ENCODE assay signal across 16 mouse cellular contexts in genomic region chr7:28860898-28861297, GRCm38 (mm10). TPM values are rescaled to one million over a fixed set of nuclear protein-coding genes. Genes with fewer than 3 reads are reported as not detected.
A peak's percentile ranks its signal among the peaks of the same experiment; 100 is the strongest.
DNase-seq lines count a peak whose midpoint lies in the region; ATAC-seq and TF ChIP-seq lines count a peak whose summit lies in the region.
"Had no signal": no experiment of that assay in that cellular context is flagged by ENCODE, and none has a peak within 500 bp of the region (broad histone marks: within the 10 kb centered on the region; RNA-seq: fewer than 3 reads in every experiment).

No protein-coding gene starts in this region.

- H3K27ac ChIP-seq in hindbrain, postnatal 0 days, result no peak overlapping the region
- H3K27ac ChIP-seq in hindbrain, embryonic 12.5 days, result no peak overlapping the region
- no peak overlapping the region for H3K27ac ChIP-seq in lung, embryonic 14.5 days (ENCODE audit: low read depth)
- H3K27ac ChIP-seq in lung, postnatal 0 days (ENCODE audit: low read length), result no peak overlapping the region
- H3K27ac ChIP-seq: embryonic facial prominence, embryonic 13.5 days; forebrain, embryonic 12.5 days; limb, embryonic 15.5 days; midbrain, embryonic 13.5 days had no signal

- TF ChIP-seq CTCF in hindbrain, postnatal 0 days (IDR thresholded peaks at IDR 0.05; ENCODE audit: low read depth), result peak; percentile 21; the same call in 1 of the 2 replicates
- TF ChIP-seq CTCF in lung, embryonic 14.5 days (IDR thresholded peaks at IDR 0.05; ENCODE audit: low read depth), result peak; percentile 34
- TF ChIP-seq CTCF in lung, postnatal 0 days (IDR thresholded peaks at IDR 0.05), result no peak; the same call in 1 of the 2 replicates

- no peak for DNase-seq in hindbrain, postnatal 0 days (ENCODE audit: low spot score)
- no peak for DNase-seq in lung, embryonic 14.5 days
- no peak for DNase-seq in lung, postnatal 0 days (ENCODE audit: low spot score)
- peak; percentile 29 for DNase-seq in T-cell, adult 2 months (ENCODE audit: low spot score)
- peak; percentile 52 for DNase-seq in testis, postnatal 14 days (ENCODE audit: low spot score)
- DNase-seq: adrenal gland, postnatal 36 days; heart, postnatal 36 days; kidney, postnatal 25 days had no signal

- ATAC-seq in hindbrain, postnatal 0 days, result no peak
- no peak for ATAC-seq in hindbrain, embryonic 12.5 days (ENCODE audit: low FRiP score)
- no peak for ATAC-seq in lung, embryonic 14.5 days (ENCODE audit: insufficient read depth)
- ATAC-seq in lung, postnatal 0 days, result no peak
- no peak for ATAC-seq in megakaryocyte-erythroid progenitor cell, adult 5-6 weeks (replicated peaks; ENCODE audit: low FRiP score, low TSS enrichment, poor library complexity, severe bottlenecking)
- no peak for ATAC-seq in granulocyte monocyte progenitor cell, adult 5-6 weeks (replicated peaks; ENCODE audit: poor library complexity, severe bottlenecking)
- ATAC-seq: midbrain, embryonic 13.5 days had no signal

- no peak overlapping the region for H3K4me2 ChIP-seq in hindbrain, postnatal 0 days (ENCODE audit: low read depth, low read length)
- no peak overlapping the region for H3K4me2 ChIP-seq in hindbrain, embryonic 12.5 days (replicated peaks)
- H3K4me2 ChIP-seq in lung, embryonic 14.5 days, result no peak overlapping the region
- H3K4me2 ChIP-seq in lung, postnatal 0 days (replicated peaks; ENCODE audit: low read depth, low read length), result no peak overlapping the region
- H3K4me2 ChIP-seq: embryonic facial prominence, embryonic 13.5 days; forebrain, embryonic 12.5 days; heart, embryonic 11.5 days; limb, embryonic 15.5 days; midbrain, embryonic 13.5 days had no signal

- no peaks in the 10 kb centered on the region for H3K9me3 ChIP-seq in hindbrain, postnatal 0 days (ENCODE audit: low read length)
- peaks cover 5% of the 10 kb centered on the region; the same call in 1 of the 2 replicates for H3K9me3 ChIP-seq in hindbrain, embryonic 12.5 days (replicated peaks)
- H3K9me3 ChIP-seq in lung, embryonic 14.5 days (ENCODE audit: low read depth, low read length), result 0 out of 2 replicates have a peak, but pooled peaks cover 6% of the 10 kb centered on the region
- H3K9me3 ChIP-seq in lung, postnatal 0 days (ENCODE audit: low read length), result no peaks in the 10 kb centered on the region
- H3K9me3 ChIP-seq: embryonic facial prominence, embryonic 13.5 days; limb, embryonic 15.5 days; midbrain, embryonic 13.5 days had no signal

- WGBS in hindbrain, postnatal 0 days, result 84% methylated on average over 6 of the region's 6 CpGs
- WGBS in hindbrain, embryonic 12.5 days, result 88% methylated on average over 6 of the region's 6 CpGs
- WGBS in lung, embryonic 14.5 days, result 87% methylated on average over 6 of the region's 6 CpGs
- WGBS in lung, postnatal 0 days, result 85% methylated on average over 6 of the region's 6 CpGs

- H3K36me3 ChIP-seq in hindbrain, postnatal 0 days (ENCODE audit: insufficient read depth, low read length), result no peaks in the 10 kb centered on the region
- no peaks in the 10 kb centered on the region for H3K36me3 ChIP-seq in hindbrain, embryonic 12.5 days
- H3K36me3 ChIP-seq in lung, embryonic 14.5 days (ENCODE audit: insufficient read depth), result no peaks in the 10 kb centered on the region
- H3K36me3 ChIP-seq in lung, postnatal 0 days (ENCODE audit: insufficient read depth, low read length), result no peaks in the 10 kb centered on the region
- H3K36me3 ChIP-seq: embryonic facial prominence, embryonic 13.5 days; forebrain, embryonic 12.5 days; limb, embryonic 15.5 days; midbrain, embryonic 13.5 days had no signal

- no peak overlapping the region for H3K4me3 ChIP-seq in hindbrain, postnatal 0 days (ENCODE audit: low read length)
- no peak overlapping the region for H3K4me3 ChIP-seq in hindbrain, embryonic 12.5 days
- no peak overlapping the region for H3K4me3 ChIP-seq in lung, embryonic 14.5 days (ENCODE audit: low read depth, low read length)
- no peak overlapping the region for H3K4me3 ChIP-seq in lung, postnatal 0 days (ENCODE audit: low read depth, low read length)
- H3K4me3 ChIP-seq: embryonic facial prominence, embryonic 13.5 days; forebrain, embryonic 12.5 days; limb, embryonic 15.5 days; midbrain, embryonic 13.5 days had no signal

- H3K27me3 ChIP-seq in hindbrain, postnatal 0 days (ENCODE audit: insufficient read depth, low read length), result no peaks in the 10 kb centered on the region
- H3K27me3 ChIP-seq in hindbrain, embryonic 12.5 days, result 0 out of 2 replicates have a peak, but pooled peaks cover 3% of the 10 kb centered on the region
- no peaks in the 10 kb centered on the region for H3K27me3 ChIP-seq in lung, embryonic 14.5 days (ENCODE audit: insufficient read depth, low read length)
- H3K27me3 ChIP-seq in lung, postnatal 0 days (replicated peaks; ENCODE audit: insufficient read depth, low read length), result no peaks in the 10 kb centered on the region
- H3K27me3 ChIP-seq: embryonic facial prominence, embryonic 13.5 days; forebrain, embryonic 12.5 days; limb, embryonic 15.5 days; midbrain, embryonic 13.5 days had no signal

- no peak overlapping the region for H3K9ac ChIP-seq in hindbrain, postnatal 0 days (replicated peaks; ENCODE audit: low read length)
- no peak overlapping the region for H3K9ac ChIP-seq in hindbrain, embryonic 12.5 days
- no peak overlapping the region for H3K9ac ChIP-seq in lung, embryonic 14.5 days
- no peak overlapping the region for H3K9ac ChIP-seq in lung, postnatal 0 days (replicated peaks; ENCODE audit: low read depth)
- H3K9ac ChIP-seq: embryonic facial prominence, embryonic 13.5 days; forebrain, embryonic 12.5 days; limb, embryonic 15.5 days; midbrain, embryonic 13.5 days had no signal

- H3K4me1 ChIP-seq in hindbrain, postnatal 0 days (ENCODE audit: insufficient read depth, low read length), result no peaks in the 10 kb centered on the region
- peaks cover 10% of the 10 kb centered on the region; the same call in 1 of the 2 replicates for H3K4me1 ChIP-seq in hindbrain, embryonic 12.5 days
- H3K4me1 ChIP-seq in lung, embryonic 14.5 days (ENCODE audit: insufficient read depth), result peaks cover 8% of the 10 kb centered on the region; the same call in 1 of the 2 replicates
- H3K4me1 ChIP-seq in lung, postnatal 0 days (ENCODE audit: insufficient read depth, low read depth, low read length), result peaks cover 5% of the 10 kb centered on the region; the same call in 1 of the 2 replicates

- no peak for TF ChIP-seq EP300 in lung, postnatal 0 days (IDR thresholded peaks at IDR 0.05)

RNA-seq across cellular contexts. Expression of gene Lgals7, which starts 2.8 kb away (rescaled TPM):
- total RNA-seq in hindbrain, postnatal 0 days (2014; rRNA removed), result 1.1 TPM in 1 of 2 replicates, not detected in the other
- polyA plus RNA-seq in hindbrain, postnatal 0 days (2015; fragmentation: Nextera tagmentation; extraction: Ambion mirVana), result 3.7 and 5.0 TPM in 2 replicates
- 3.1 and 3.5 TPM in 2 replicates for polyA plus RNA-seq in hindbrain, embryonic 12.5 days (2016; fragmentation: Nextera tagmentation; extraction: Ambion mirVana)
- 1.0 and 1.7 TPM in 2 replicates for polyA plus RNA-seq in lung, embryonic 14.5 days (2014; fragmentation: Nextera tagmentation; extraction: Ambion mirVana)
- 2.2 and 3.0 TPM in 2 replicates for polyA plus RNA-seq in lung, postnatal 0 days (2015; fragmentation: Nextera tagmentation; extraction: Ambion mirVana)
- total RNA-seq in megakaryocyte-erythroid progenitor cell, adult 5-6 weeks (2014; fragmentation: Nextera tagmentation), result not detected in 2 replicates
- not detected in 2 replicates for total RNA-seq in megakaryocyte-erythroid progenitor cell, adult 5-6 weeks (2017)
- total RNA-seq in granulocyte monocyte progenitor cell, adult 5-6 weeks (2014; fragmentation: Nextera tagmentation), result not detected in 2 replicates
- not detected in 2 replicates for total RNA-seq in granulocyte monocyte progenitor cell, adult 5-6 weeks (2017)

RNA-seq across cellular contexts. Expression of gene Capn12, which starts 20.3 kb away (rescaled TPM):
- total RNA-seq in hindbrain, postnatal 0 days (2014; rRNA removed), result 0.07 TPM in 1 of 2 replicates, not detected in the other
- polyA plus RNA-seq in hindbrain, postnatal 0 days (2015; fragmentation: Nextera tagmentation; extraction: Ambion mirVana), result 0.53 and 0.62 TPM in 2 replicates
- polyA plus RNA-seq in hindbrain, embryonic 12.5 days (2016; fragmentation: Nextera tagmentation; extraction: Ambion mirVana), result 0.34 and 0.78 TPM in 2 replicates
- 0.42 and 0.61 TPM in 2 replicates for polyA plus RNA-seq in lung, embryonic 14.5 days (2014; fragmentation: Nextera tagmentation; extraction: Ambion mirVana)
- polyA plus RNA-seq in lung, postnatal 0 days (2015; fragmentation: Nextera tagmentation; extraction: Ambion mirVana), result 0.27 and 0.33 TPM in 2 replicates
- not detected in 2 replicates for total RNA-seq in megakaryocyte-erythroid progenitor cell, adult 5-6 weeks (2014; fragmentation: Nextera tagmentation)
- not detected in 2 replicates for total RNA-seq in megakaryocyte-erythroid progenitor cell, adult 5-6 weeks (2017)
- total RNA-seq in granulocyte monocyte progenitor cell, adult 5-6 weeks (2014; fragmentation: Nextera tagmentation), result not detected in 2 replicates
- total RNA-seq in granulocyte monocyte progenitor cell, adult 5-6 weeks (2017), result 0.13 TPM in 1 of 2 replicates, not detected in the other

RNA-seq across cellular contexts. Expression of gene Lgals4, which starts 27.2 kb away (rescaled TPM):
- 0.47 and 8.4 TPM in 2 replicates for total RNA-seq in hindbrain, postnatal 0 days (2014; rRNA removed)
- 5.0 and 5.8 TPM in 2 replicates for polyA plus RNA-seq in hindbrain, postnatal 0 days (2015; fragmentation: Nextera tagmentation; extraction: Ambion mirVana)
- polyA plus RNA-seq in hindbrain, embryonic 12.5 days (2016; fragmentation: Nextera tagmentation; extraction: Ambion mirVana), result 5.0 and 5.1 TPM in 2 replicates
- 3.2 and 3.7 TPM in 2 replicates for polyA plus RNA-seq in lung, embryonic 14.5 days (2014; fragmentation: Nextera tagmentation; extraction: Ambion mirVana)
- 14.9 and 15.6 TPM in 2 replicates for polyA plus RNA-seq in lung, postnatal 0 days (2015; fragmentation: Nextera tagmentation; extraction: Ambion mirVana)
- 8.7 and 23.2 TPM in 2 replicates for total RNA-seq in megakaryocyte-erythroid progenitor cell, adult 5-6 weeks (2014; fragmentation: Nextera tagmentation)
- total RNA-seq in megakaryocyte-erythroid progenitor cell, adult 5-6 weeks (2017), result 2.6 and 3.8 TPM in 2 replicates
- 20.5 and 20.8 TPM in 2 replicates for total RNA-seq in granulocyte monocyte progenitor cell, adult 5-6 weeks (2014; fragmentation: Nextera tagmentation)
- 3.9 and 6.6 TPM in 2 replicates for total RNA-seq in granulocyte monocyte progenitor cell, adult 5-6 weeks (2017)

RNA-seq across cellular contexts. Expression of gene Ech1, which starts 35.9 kb away (rescaled TPM):
- total RNA-seq in hindbrain, postnatal 0 days (2014; rRNA removed), result 95.5 and 131 TPM in 2 replicates
- polyA plus RNA-seq in hindbrain, postnatal 0 days (2015; fragmentation: Nextera tagmentation; extraction: Ambion mirVana), result 122 and 127 TPM in 2 replicates
- 84.7 and 87.8 TPM in 2 replicates for polyA plus RNA-seq in hindbrain, embryonic 12.5 days (2016; fragmentation: Nextera tagmentation; extraction: Ambion mirVana)
- 127 and 133 TPM in 2 replicates for polyA plus RNA-seq in lung, embryonic 14.5 days (2014; fragmentation: Nextera tagmentation; extraction: Ambion mirVana)
- 287 and 308 TPM in 2 replicates for polyA plus RNA-seq in lung, postnatal 0 days (2015; fragmentation: Nextera tagmentation; extraction: Ambion mirVana)
- total RNA-seq in megakaryocyte-erythroid progenitor cell, adult 5-6 weeks (2014; fragmentation: Nextera tagmentation), result 119 and 130 TPM in 2 replicates
- 85.5 and 95.0 TPM in 2 replicates for total RNA-seq in megakaryocyte-erythroid progenitor cell, adult 5-6 weeks (2017)
- total RNA-seq in granulocyte monocyte progenitor cell, adult 5-6 weeks (2014; fragmentation: Nextera tagmentation), result 125 and 134 TPM in 2 replicates
- 76.3 and 99.3 TPM in 2 replicates for total RNA-seq in granulocyte monocyte progenitor cell, adult 5-6 weeks (2017)

RNA-seq across cellular contexts. Expression of gene Hnrnpl, which starts 52.6 kb away (rescaled TPM):
- total RNA-seq in hindbrain, postnatal 0 days (2014; rRNA removed), result 233 and 275 TPM in 2 replicates
- polyA plus RNA-seq in hindbrain, postnatal 0 days (2015; fragmentation: Nextera tagmentation; extraction: Ambion mirVana), result 179 and 191 TPM in 2 replicates
- 297 and 345 TPM in 2 replicates for polyA plus RNA-seq in hindbrain, embryonic 12.5 days (2016; fragmentation: Nextera tagmentation; extraction: Ambion mirVana)
- 254 and 255 TPM in 2 replicates for polyA plus RNA-seq in lung, embryonic 14.5 days (2014; fragmentation: Nextera tagmentation; extraction: Ambion mirVana)
- 151 and 154 TPM in 2 replicates for polyA plus RNA-seq in lung, postnatal 0 days (2015; fragmentation: Nextera tagmentation; extraction: Ambion mirVana)
- 437 and 487 TPM in 2 replicates for total RNA-seq in megakaryocyte-erythroid progenitor cell, adult 5-6 weeks (2014; fragmentation: Nextera tagmentation)
- 350 and 619 TPM in 2 replicates for total RNA-seq in megakaryocyte-erythroid progenitor cell, adult 5-6 weeks (2017)
- total RNA-seq in granulocyte monocyte progenitor cell, adult 5-6 weeks (2014; fragmentation: Nextera tagmentation), result 466 and 510 TPM in 2 replicates
- 276 and 296 TPM in 2 replicates for total RNA-seq in granulocyte monocyte progenitor cell, adult 5-6 weeks (2017)

Comparison
In these comparisons a context has a peak if more than half of its experiments do, and no peak if none do; other contexts are left out.
1. DNase-seq: peak in T-cell, adult 2 months (single experiment) and testis, postnatal 14 days (single experiment); none in hindbrain, postnatal 0 days (single experiment), lung, embryonic 14.5 days (single experiment) and lung, postnatal 0 days (single experiment).